Mouse (Mus musculus) heart, postnatal 14 days (tissue): ENCODE data around the gene Sh3pxd2b. TPM values are rescaled to one million over a fixed set of nuclear protein-coding genes. Genes with fewer than 3 reads are reported as not detected.

Experiments used
- DNase-seq, 2 experiments: peaks; one replicate each; pipeline ENCODE4 v3.0.0; 2021 to 2022
- intact Hi-C: fragments of 180-260 bp; cut with DNase I; formaldehyde crosslinking; loops from one replicate; pipeline ENCODE4 v1.15.1; 2025
- long read RNA-seq, 2 experiments: library from polyadenylated mRNA; stranded (forward); transcript quantifications; one replicate each; pipeline ENCODE4 v2.0.0; 2021
- total RNA-seq, 2 experiments: library from RNA; stranded (reverse); gene quantifications; 2 replicates each; pipeline ENCODE4 v1.2.3; 2021

Gene Sh3pxd2b
- total RNA-seq = 10 to 100 TPM; 13.3 to 17.4 TPM
- long read RNA-seq, experiment 1, full-length matches to known transcripts = 1 of 5 reads
- long read RNA-seq, experiment 1, partial matches to known transcripts = 0 of 5 reads
- long read RNA-seq, experiment 1, other reads (novel, unspliced or antisense) = 4 of 5 reads
- long read RNA-seq, experiment 2, partial matches to known transcripts = 0 of 4 reads
- long read RNA-seq, experiment 2, other reads (novel, unspliced or antisense) = 4 of 4 reads

GRCm38 (mm10) chr11:32347607-32348432 is at the start of gene Sh3pxd2b:
TSS of gene Sh3pxd2b (plus strand) at chr11:32347820.
- intact Hi-C loops = loop anchor here (2.0 to 5.0 kb wide), 2 partner anchors 33 to 89 kb away; no protein-coding TSS in a partner anchor
- DNase-seq = peak; percentile 79 to 88

- intact Hi-C loops = no loop called here
These were observed 49.6 kb upstream of the Sh3pxd2b start for GRCm38 (mm10) chr11:32297866-32298531.

GRCm38 (mm10) chr11:32298532-32298918 is 49.1 kb upstream of the Sh3pxd2b start:
- no peak for DNase-seq
- intact Hi-C loops = no loop called here

More at GRCm38 (mm10) chr11:32297866-32298531, 49.6 kb upstream of the Sh3pxd2b start:
- DNase-seq = no peak

- peak; percentile 57 to 68 for DNase-seq
- intact Hi-C loops = loop anchor here (5.0 kb wide), 1 partner anchor 118 kb away; no protein-coding TSS in a partner anchor
These were observed 47.8 kb upstream of the Sh3pxd2b start, which contains the start of gene Hbq1a for GRCm38 (mm10) chr11:32299865-32300264. TSS of gene Hbq1a (plus strand) at chr11:32300069.

GRCm38 (mm10) chr11:32300279-32301267 is 47.0 kb upstream of the Sh3pxd2b start:
- DNase-seq = no peak
- intact Hi-C loops = loop anchor here (5.0 kb wide), 1 partner anchor 118 kb away; no protein-coding TSS in a partner anchor

GRCm38 (mm10) chr11:32301506-32301905 is 46.1 kb upstream of the Sh3pxd2b start:
- no peak for DNase-seq
- intact Hi-C loops = loop anchor here (5.0 kb wide), 1 partner anchor 119 kb away; no protein-coding TSS in a partner anchor

GRCm38 (mm10) chr11:32302824-32303419 is 44.7 kb upstream of the Sh3pxd2b start:
- peak; percentile 29 to 55 for DNase-seq
- intact Hi-C loops = loop anchor here (5.0 kb wide), 1 partner anchor 121 kb away; no protein-coding TSS in a partner anchor

- intact Hi-C loops = loop anchor here (5.0 kb wide), 1 partner anchor 121 kb away; no protein-coding TSS in a partner anchor
- DNase-seq = no peak
These were observed 44.2 kb upstream of the Sh3pxd2b start for GRCm38 (mm10) chr11:32303455-32303854.

GRCm38 (mm10) chr11:32307006-32307405 is 40.6 kb upstream of the Sh3pxd2b start:
- intact Hi-C loops = no loop called here
- no peak for DNase-seq

- DNase-seq = no peak
- intact Hi-C loops = no loop called here
These were observed 38.2 kb upstream of the Sh3pxd2b start for GRCm38 (mm10) chr11:32309446-32309845.

- no peak for DNase-seq
- intact Hi-C loops = no loop called here
These were observed 37.7 kb upstream of the Sh3pxd2b start for GRCm38 (mm10) chr11:32309928-32310327.

- no peak for DNase-seq
- intact Hi-C loops = no loop called here
These were observed 31.6 kb upstream of the Sh3pxd2b start for GRCm38 (mm10) chr11:32316009-32316408.

GRCm38 (mm10) chr11:32320507-32321195 is 27.0 kb upstream of the Sh3pxd2b start:
- DNase-seq = no peak
- intact Hi-C loops = loop anchor here (2.0 to 5.0 kb wide), 2 partner anchors 33 to 138 kb away; partner anchors contain the start of gene Hbq1b

- DNase-seq = peak; percentile 75 to 77
- intact Hi-C loops = loop anchor here (2.0 to 5.0 kb wide), 2 partner anchors 34 to 138 kb away; partner anchors contain the start of gene Hbq1b
These were observed 26.4 kb upstream of the Sh3pxd2b start for GRCm38 (mm10) chr11:32321196-32321565.

- DNase-seq = peak; percentile 86 to 92
- intact Hi-C loops = loop anchor here (5.0 kb wide), 1 partner anchor 37 kb away; the partner anchor contains the start of gene Hbq1b
These were observed 23.0 kb upstream of the Sh3pxd2b start for GRCm38 (mm10) chr11:32324609-32325008.

GRCm38 (mm10) chr11:32331075-32331474 is 16.5 kb upstream of the Sh3pxd2b start:
- intact Hi-C loops = no loop called here
- peak in 1 of 2 experiments; percentile 46 for DNase-seq

GRCm38 (mm10) chr11:32331861-32332260 is 15.8 kb upstream of the Sh3pxd2b start:
- DNase-seq = no peak
- intact Hi-C loops = no loop called here

GRCm38 (mm10) chr11:32333235-32333634 is 14.4 kb upstream of the Sh3pxd2b start:
- no peak for DNase-seq
- intact Hi-C loops = no loop called here
